In genomic region chr12:101975167-101975600, GRCm38 (mm10) we compare ENCODE assay signal across 8 mouse cellular contexts. TPM values are rescaled to one million over a fixed set of nuclear protein-coding genes. Genes with fewer than 3 reads are reported as not detected.
A peak's percentile ranks its signal among the peaks of the same experiment; 100 is the strongest.
DNase-seq lines count a peak whose midpoint lies in the region; ATAC-seq and TF ChIP-seq lines count a peak whose summit lies in the region.

No protein-coding gene starts in this region.

- H3K4me2 ChIP-seq in hindbrain, postnatal 0 days (ENCODE audit: low read depth, low read length), result peak overlapping the region; percentile 65
- H3K4me2 ChIP-seq in midbrain, embryonic 15.5 days, result peak overlapping the region; percentile 85

- peak overlapping the region; percentile 98 for H3K27ac ChIP-seq in spleen, adult 2 months (ENCODE audit: insufficient read depth, low read length)
- peak overlapping the region; percentile 95 for H3K27ac ChIP-seq in hindbrain, postnatal 0 days
- peak overlapping the region; percentile 94 for H3K27ac ChIP-seq in midbrain, embryonic 15.5 days

- no peaks in the 10 kb centered on the region for H3K36me3 ChIP-seq in spleen, adult 2 months (ENCODE audit: control insufficient read depth, insufficient read depth, low read length)
- H3K36me3 ChIP-seq in hindbrain, postnatal 0 days (ENCODE audit: insufficient read depth, low read length), result no peaks in the 10 kb centered on the region
- H3K36me3 ChIP-seq in midbrain, embryonic 15.5 days (replicated peaks), result no peaks in the 10 kb centered on the region

- H3K9me3 ChIP-seq in hindbrain, postnatal 0 days (ENCODE audit: low read length), result no peaks in the 10 kb centered on the region
- H3K9me3 ChIP-seq in midbrain, embryonic 15.5 days, result no peaks in the 10 kb centered on the region

- H3K4me3 ChIP-seq in spleen, adult 2 months (ENCODE audit: extremely low read depth, insufficient read depth, insufficient read length), result peak overlapping the region; percentile 92
- H3K4me3 ChIP-seq in hindbrain, postnatal 0 days (ENCODE audit: low read length), result peak overlapping the region; percentile 92
- H3K4me3 ChIP-seq in midbrain, embryonic 15.5 days, result peak overlapping the region; percentile 92

- H3K4me1 ChIP-seq in spleen, adult 2 months (ENCODE audit: control insufficient read depth, insufficient read depth, insufficient read length), result peaks cover 7% of the 10 kb centered on the region
- H3K4me1 ChIP-seq in hindbrain, postnatal 0 days (ENCODE audit: insufficient read depth, low read length), result peaks cover 10% of the 10 kb centered on the region; the same call in 1 of the 2 replicates
- H3K4me1 ChIP-seq in midbrain, embryonic 15.5 days, result peaks cover 28% of the 10 kb centered on the region

- no peak for TF ChIP-seq CTCF in spleen, adult 2 months (IDR thresholded peaks at IDR 0.05; ENCODE audit: extremely low read depth, insufficient read depth, insufficient read length, insufficient replicate concordance)
- TF ChIP-seq CTCF in hindbrain, postnatal 0 days (IDR thresholded peaks at IDR 0.05; ENCODE audit: low read depth), result no peak

- under 1% methylated on average over 23 of the region's 23 CpGs for WGBS in spleen, adult 2 months
- WGBS in hindbrain, postnatal 0 days, result 1% methylated on average over 23 of the region's 23 CpGs
- under 1% methylated on average over 23 of the region's 23 CpGs for WGBS in midbrain, embryonic 15.5 days

- peak; percentile 41 for ATAC-seq in frontal cortex, adult (ENCODE audit: low TSS enrichment)
- ATAC-seq in hindbrain, postnatal 0 days, result peak; percentile 64
- ATAC-seq in midbrain, embryonic 15.5 days (replicated peaks), result peak; percentile 68; the same call in 1 of the 2 replicates

- DNase-seq in frontal cortex, postnatal 36 days (ENCODE audit: low spot score in 2 of 2), result no peak
- no peak for DNase-seq in spleen, adult 2 months (ENCODE audit: low read depth in 1 of 2, low spot score in 2 of 2)
- DNase-seq in spleen, postnatal 4 days (ENCODE audit: low spot score in 2 of 2), result no peak
- DNase-seq in hindbrain, postnatal 0 days (ENCODE audit: low spot score), result no peak
- no peak for DNase-seq in urinary bladder, postnatal 10 days (ENCODE audit: low spot score)
- DNase-seq in cerebellum, adult 11-12 months, result no peak

- no peak for TF ChIP-seq POLR2A in spleen, adult 2 months (IDR thresholded peaks at IDR 0.05; ENCODE audit: low read depth, low read length)

- peak overlapping the region; percentile 95 for H3K9ac ChIP-seq in hindbrain, postnatal 0 days (replicated peaks; ENCODE audit: low read length)
- peak overlapping the region; percentile 84 for H3K9ac ChIP-seq in midbrain, embryonic 15.5 days

- H3K27me3 ChIP-seq in spleen, adult 2 months (ENCODE audit: control insufficient read depth, insufficient read depth, low read length), result no peaks in the 10 kb centered on the region
- no peaks in the 10 kb centered on the region for H3K27me3 ChIP-seq in hindbrain, postnatal 0 days (ENCODE audit: insufficient read depth, low read length)
- no peaks in the 10 kb centered on the region for H3K27me3 ChIP-seq in midbrain, embryonic 15.5 days (replicated peaks)

RNA-seq across cellular contexts. Expression of gene Cpsf2, which starts 0.6 kb away (rescaled TPM):
- 3.2 and 3.6 TPM in 2 replicates for polyA plus RNA-seq in spleen, adult 2 months (2012; rRNA removed)
- total RNA-seq in hindbrain, postnatal 0 days (2014; rRNA removed), result 19.7 and 20.9 TPM in 2 replicates
- polyA plus RNA-seq in hindbrain, postnatal 0 days (2015; fragmentation: Nextera tagmentation; extraction: Ambion mirVana), result 26.9 and 27.2 TPM in 2 replicates
- 28.5 and 28.8 TPM in 2 replicates for polyA plus RNA-seq in midbrain, embryonic 15.5 days (2015; fragmentation: Nextera tagmentation; extraction: Ambion mirVana)

RNA-seq across cellular contexts. Expression of gene Atxn3, which starts 17.1 kb away (rescaled TPM):
- polyA plus RNA-seq in spleen, adult 2 months (2012; rRNA removed), result 2.4 and 3.0 TPM in 2 replicates
- 8.3 and 24.2 TPM in 2 replicates for total RNA-seq in hindbrain, postnatal 0 days (2014; rRNA removed)
- 7.6 and 8.9 TPM in 2 replicates for polyA plus RNA-seq in hindbrain, postnatal 0 days (2015; fragmentation: Nextera tagmentation; extraction: Ambion mirVana)
- 12.0 and 13.9 TPM in 2 replicates for polyA plus RNA-seq in midbrain, embryonic 15.5 days (2015; fragmentation: Nextera tagmentation; extraction: Ambion mirVana)
